Mouse (Mus musculus) midbrain, embryonic 13.5 days (tissue): ENCODE results near the gene Mta3. TPM values are rescaled to one million over a fixed set of nuclear protein-coding genes. Genes with fewer than 3 reads are reported as not detected.
A peak's percentile ranks its signal among the peaks of the same experiment; 100 is the strongest.

ENCODE experiments used
- ATAC-seq: fragments of 200-750 bp; cut with Nextera tagmentation; 2 replicates; pipeline ENCODE4 v1.8.0; 2017; ENCODE audit warnings: mild to moderate bottlenecking, moderate TSS enrichment, moderate library complexity
- H3K27ac ChIP-seq: fragments of 300-500 bp; sonication (generic); 2 replicates; pipeline ENCODE4 v1.5.1; 2015; ENCODE audit warnings: inconsistent platforms, mild to moderate bottlenecking, moderate library complexity
- H3K27me3 ChIP-seq: fragments of 300-500 bp; sonication (generic); 2 replicates; pipeline ENCODE4 v1.6.1; 2015; ENCODE audit warnings: mild to moderate bottlenecking, inconsistent platforms
- H3K36me3 ChIP-seq: fragments of 300-500 bp; sonication (generic); 2 replicates; pipeline ENCODE4 v1.6.1; 2015; ENCODE audit warnings: mild to moderate bottlenecking, inconsistent platforms
- H3K4me1 ChIP-seq: fragments of 300-500 bp; sonication (generic); replicated peaks from 2 replicates; pipeline ENCODE4 v1.6.1; 2015; ENCODE audit warnings: inconsistent platforms
- H3K4me2 ChIP-seq: fragments of 300-500 bp; sonication (generic); replicated peaks from 2 replicates; pipeline ENCODE4 v1.6.1; 2015; ENCODE audit warnings: moderate library complexity, mild to moderate bottlenecking, inconsistent platforms
- H3K4me3 ChIP-seq: fragments of 300-500 bp; sonication (generic); replicated peaks from 2 replicates; pipeline ENCODE4 v1.5.1; 2015; ENCODE audit warnings: mild to moderate bottlenecking, inconsistent platforms
- H3K9ac ChIP-seq: fragments of 300-500 bp; sonication (generic); replicated peaks from 2 replicates; pipeline ENCODE4 v1.6.1; 2015; ENCODE audit warnings: mild to moderate bottlenecking, inconsistent platforms
- H3K9me3 ChIP-seq: fragments of 300-500 bp; sonication (generic); 2 replicates; pipeline ENCODE4 v1.6.1; 2016; ENCODE audit warnings: mild to moderate bottlenecking, inconsistent platforms
- WGBS: fragments of 180-500 bp; shearing (Covaris S2); methylation state at CpG from one replicate; pipeline ENCODE4 v1.1.7; 2015; 5-methylcytosine and 5-hydroxymethylcytosine counted together
- polyA plus RNA-seq: library from polyadenylated mRNA; unstranded; fragments of >200 nt; fragmentation: Nextera tagmentation; extraction: Ambion mirVana; gene quantifications from 2 replicates; pipeline ENCODE4 v1.2.1, GENCODE M21; 2015

Gene Mta3
- polyA plus RNA-seq, 1 experiment from 2014 or later = 26.6 TPM

- H3K27ac ChIP-seq = no peak overlapping the region
- WGBS = 84% methylated on average over 21 of the region's 21 CpGs
- ATAC-seq = no peak
- no peak overlapping the region for H3K9ac ChIP-seq
- H3K4me3 ChIP-seq = no peak overlapping the region
- no peaks in the 10 kb centered on the region for H3K36me3 ChIP-seq
- H3K4me1 ChIP-seq = peaks cover 22% of the 10 kb centered on the region
- no peaks in the 10 kb centered on the region for H3K9me3 ChIP-seq
- H3K27me3 ChIP-seq = no peaks in the 10 kb centered on the region
- H3K4me2 ChIP-seq = no peak overlapping the region
Measured at GRCm38 (mm10) chr17:83846301-83847021, 140.5 kb downstream of the Mta3 start.

- ATAC-seq = no peak
- no peak overlapping the region for H3K4me3 ChIP-seq
- no peak overlapping the region for H3K4me2 ChIP-seq
- no peaks in the 10 kb centered on the region for H3K27me3 ChIP-seq
- peaks cover 22% of the 10 kb centered on the region for H3K4me1 ChIP-seq
- no peak overlapping the region for H3K27ac ChIP-seq
- WGBS = 91% methylated on average over 6 of the region's 6 CpGs
- H3K9ac ChIP-seq = no peak overlapping the region
- no peaks in the 10 kb centered on the region for H3K9me3 ChIP-seq
- H3K36me3 ChIP-seq = no peaks in the 10 kb centered on the region
Measured at GRCm38 (mm10) chr17:83847100-83847499, 141.1 kb downstream of the Mta3 start.

DNA sequence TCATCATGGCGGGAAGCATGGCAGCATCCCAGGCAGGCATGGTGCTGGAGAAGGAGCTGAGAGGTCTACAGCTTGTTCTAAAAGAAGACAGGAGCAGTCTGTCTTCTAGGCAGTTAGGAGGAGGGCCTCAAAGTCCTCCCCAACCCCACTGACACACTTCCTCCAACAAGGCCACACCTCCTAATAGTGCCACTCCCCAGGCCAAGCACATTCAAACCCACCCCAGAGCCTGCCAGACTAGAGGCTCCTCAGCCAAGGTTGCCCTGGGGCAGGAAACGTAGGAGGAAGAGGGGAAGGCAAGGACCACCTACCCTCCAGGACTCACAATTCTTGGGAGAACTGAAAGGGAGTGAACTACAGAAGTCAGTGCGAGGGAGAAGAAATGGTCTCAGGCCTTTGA lies 141.9 kb downstream of the Mta3 start, which contains the start of gene Haao:
Gene Haao, minus strand, starts transcription at position 149 of the 400 bp plus-strand sequence.
- 83% methylated on average over 3 of the region's 3 CpGs for WGBS
- Histone ChIP-seq H3K27me3 (no peaks in the 10 kb centered on the region), H3K4me3 (no peak within 1 kb of the TSS), H3K27ac (peak within 1 kb of the TSS; percentile 27; the same call in 1 of the 2 replicates), H3K4me2 (no peak within 1 kb of the TSS), H3K4me1 (peaks cover 22% of the 10 kb centered on the region), H3K9ac (no peak within 1 kb of the TSS), H3K36me3 (no peaks in the 10 kb centered on the region), H3K9me3 (no peaks in the 10 kb centered on the region)
- no peak for ATAC-seq

GRCm38 (mm10) chr17:83848482-83848881 lies 142.5 kb downstream of the Mta3 start:
- peaks cover 22% of the 10 kb centered on the region for H3K4me1 ChIP-seq
- H3K4me3 ChIP-seq = no peak overlapping the region
- no peak overlapping the region for H3K4me2 ChIP-seq
- no peaks in the 10 kb centered on the region for H3K36me3 ChIP-seq
- H3K9me3 ChIP-seq = no peaks in the 10 kb centered on the region
- ATAC-seq = no peak
- no peak overlapping the region for H3K9ac ChIP-seq
- H3K27me3 ChIP-seq = no peaks in the 10 kb centered on the region
- 0 out of 2 replicates have a peak overlapping the region, but pooled peaks have one; percentile 27 for H3K27ac ChIP-seq
- WGBS = 73% methylated on average over 4 of the region's 4 CpGs

- H3K4me1 ChIP-seq = peaks cover 17% of the 10 kb centered on the region
- H3K9ac ChIP-seq = no peak overlapping the region; the same call in 1 of the 2 replicates
- no peak overlapping the region for H3K4me3 ChIP-seq
- H3K27ac ChIP-seq = peak overlapping the region; percentile 51; the same call in 1 of the 2 replicates
- H3K4me2 ChIP-seq = no peak overlapping the region
- no peaks in the 10 kb centered on the region for H3K9me3 ChIP-seq
- peak; percentile 85 for ATAC-seq
- H3K36me3 ChIP-seq = no peaks in the 10 kb centered on the region
- H3K27me3 ChIP-seq = no peaks in the 10 kb centered on the region
- whole genome bisulfite sequencing = 41% methylated on average over 12 of the region's 12 CpGs
Measured at GRCm38 (mm10) chr17:83849081-83849675, 143.2 kb downstream of the Mta3 start.

DNA sequence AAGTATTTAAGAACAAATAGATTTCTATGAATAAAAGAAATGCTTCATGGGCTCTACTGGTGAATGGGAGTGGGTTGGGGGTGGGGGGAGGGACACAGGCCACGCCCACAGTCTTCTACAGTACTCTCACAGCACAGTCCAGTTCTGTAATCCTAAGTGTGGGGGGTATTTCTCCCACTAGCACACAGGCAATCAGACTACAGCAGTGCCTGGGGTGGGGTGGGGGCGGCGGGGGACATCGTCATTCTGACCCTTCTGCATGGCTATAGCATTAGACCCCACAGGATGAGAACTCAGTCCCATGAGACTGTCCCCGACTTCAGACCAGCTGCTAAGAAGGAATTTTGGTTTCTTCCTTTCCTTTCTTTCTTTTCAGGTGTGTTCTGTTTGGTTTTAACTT lies 143.8 kb downstream of the Mta3 start:
- Histone ChIP-seq H3K9me3 (no peaks in the 10 kb centered on the region), H3K4me1 (peaks cover 17% of the 10 kb centered on the region), H3K9ac (no peak overlapping the region), H3K27me3 (no peaks in the 10 kb centered on the region), H3K4me3 (no peak overlapping the region), H3K4me2 (no peak overlapping the region), H3K27ac (peak overlapping the region; percentile 51), H3K36me3 (no peaks in the 10 kb centered on the region)
- peak; percentile 46 for ATAC-seq
- WGBS = 81% methylated on average over 5 of the region's 5 CpGs

GRCm38 (mm10) chr17:83850458-83850857 lies 144.5 kb downstream of the Mta3 start:
- no peak overlapping the region for H3K9ac ChIP-seq
- no peak overlapping the region for H3K27ac ChIP-seq
- no peak overlapping the region for H3K4me3 ChIP-seq
- H3K9me3 ChIP-seq = no peaks in the 10 kb centered on the region
- no peaks in the 10 kb centered on the region for H3K27me3 ChIP-seq
- ATAC-seq = peak; percentile 28; the same call in 1 of the 2 replicates
- H3K36me3 ChIP-seq = no peaks in the 10 kb centered on the region
- 13% methylated on average over 9 of the region's 9 CpGs for WGBS
- peaks cover 17% of the 10 kb centered on the region for H3K4me1 ChIP-seq
- H3K4me2 ChIP-seq = no peak overlapping the region

DNA sequence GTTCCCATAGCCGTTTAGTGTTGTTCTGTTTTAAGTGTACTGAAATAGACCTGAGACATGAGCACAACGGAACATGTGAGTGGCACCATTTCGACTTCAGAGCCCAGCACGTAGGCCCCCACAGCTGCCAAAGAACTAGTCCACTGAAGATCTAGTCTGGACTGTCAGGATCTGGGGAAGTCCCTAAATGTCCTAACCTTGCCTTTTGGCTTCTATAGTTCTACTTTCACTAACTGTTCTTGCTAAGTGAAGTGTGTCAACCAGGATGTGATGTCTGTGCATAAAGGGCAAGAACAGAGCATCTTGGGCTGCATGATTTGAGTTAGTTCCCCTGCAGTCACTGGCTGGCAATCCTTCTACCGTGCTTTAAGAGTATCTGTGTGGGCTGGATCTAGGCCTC lies 144.9 kb downstream of the Mta3 start:
- ATAC-seq = no peak
- Histone ChIP-seq H3K9ac (no peak overlapping the region), H3K9me3 (no peaks in the 10 kb centered on the region), H3K4me1 (peaks cover 17% of the 10 kb centered on the region), H3K27ac (no peak overlapping the region), H3K36me3 (no peaks in the 10 kb centered on the region), H3K27me3 (no peaks in the 10 kb centered on the region), H3K4me3 (no peak overlapping the region), H3K4me2 (no peak overlapping the region)
- 84% methylated on average over 5 of the region's 5 CpGs for WGBS

DNA sequence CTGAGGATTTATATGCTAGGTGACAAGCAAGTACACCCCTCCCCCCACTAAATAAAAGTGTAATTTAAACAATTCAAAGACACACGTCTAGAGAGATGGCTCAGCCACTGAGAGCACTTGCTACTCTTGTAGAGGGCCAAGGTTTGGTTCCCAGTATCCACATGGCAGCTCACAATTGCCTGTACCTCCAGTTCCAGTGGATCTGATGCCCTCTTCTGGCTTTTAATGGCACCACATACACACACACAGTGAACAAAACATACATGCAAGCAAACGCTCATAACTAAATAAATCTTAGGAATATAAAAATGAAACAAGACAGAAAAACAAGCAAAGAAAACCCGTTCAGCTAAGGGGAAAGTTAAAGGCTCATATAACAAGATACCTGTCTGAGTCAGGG lies 147.9 kb downstream of the Mta3 start:
- Histone ChIP-seq H3K27me3 (no peaks in the 10 kb centered on the region), H3K4me1 (peaks cover 16% of the 10 kb centered on the region), H3K4me3 (no peak overlapping the region), H3K9me3 (no peaks in the 10 kb centered on the region), H3K27ac (no peak overlapping the region), H3K36me3 (no peaks in the 10 kb centered on the region), H3K9ac (no peak overlapping the region), H3K4me2 (no peak overlapping the region)
- WGBS = 40% methylated on average over 3 of the region's 3 CpGs
- no peak for ATAC-seq

GRCm38 (mm10) chr17:83854284-83854918 lies 148.4 kb downstream of the Mta3 start:
- no peak overlapping the region for H3K27ac ChIP-seq
- ATAC-seq = no peak
- 49% methylated on average over 12 of the region's 12 CpGs for WGBS

GRCm38 (mm10) chr17:83858413-83858812 lies 152.4 kb downstream of the Mta3 start:
- no peak for ATAC-seq
- Histone ChIP-seq H3K9me3 (no peaks in the 10 kb centered on the region), H3K27ac (no peak overlapping the region), H3K4me1 (peaks cover 7% of the 10 kb centered on the region), H3K27me3 (no peaks in the 10 kb centered on the region), H3K4me3 (no peak overlapping the region), H3K36me3 (no peaks in the 10 kb centered on the region), H3K4me2 (no peak overlapping the region), H3K9ac (no peak overlapping the region)
- 89% methylated on average over 7 of the region's 7 CpGs for WGBS

More at GRCm38 (mm10) chr17:83854284-83854918, 148.4 kb downstream of the Mta3 start:
- no peak overlapping the region for H3K4me3 ChIP-seq
- no peak overlapping the region for H3K9ac ChIP-seq
- no peaks in the 10 kb centered on the region for H3K9me3 ChIP-seq
- H3K4me1 ChIP-seq = peaks cover 10% of the 10 kb centered on the region
- H3K27me3 ChIP-seq = no peaks in the 10 kb centered on the region
- H3K4me2 ChIP-seq = no peak overlapping the region
- H3K36me3 ChIP-seq = no peaks in the 10 kb centered on the region

- H3K36me3 ChIP-seq = no peaks in the 10 kb centered on the region
- no peak for ATAC-seq
- peaks cover 7% of the 10 kb centered on the region for H3K4me1 ChIP-seq
- 86% methylated on average over 4 of the region's 4 CpGs for WGBS
- no peak overlapping the region for H3K27ac ChIP-seq
- no peaks in the 10 kb centered on the region for H3K9me3 ChIP-seq
- H3K27me3 ChIP-seq = peaks cover 3% of the 10 kb centered on the region; the same call in 1 of the 2 replicates
- H3K4me3 ChIP-seq = no peak overlapping the region
- H3K9ac ChIP-seq = no peak overlapping the region
- H3K4me2 ChIP-seq = no peak overlapping the region
Measured at GRCm38 (mm10) chr17:83859639-83860038, 153.7 kb downstream of the Mta3 start.
